Mouse (Mus musculus) kidney, adult 9 months (tissue): ENCODE measurements around the gene Ano5.
A peak's percentile ranks its signal among the peaks of the same experiment; 100 is the strongest.

Experiments used
- DNase-seq: peaks from one replicate; pipeline ENCODE4 v3.0.0; 2022

Ano5 gene

GRCm38 (mm10) chr7:51510671-51511651, at the start of gene Ano5:
TSS of gene Ano5 (plus strand) at chr7:51511029.
- DNase-seq = peak; percentile 82

DNA sequence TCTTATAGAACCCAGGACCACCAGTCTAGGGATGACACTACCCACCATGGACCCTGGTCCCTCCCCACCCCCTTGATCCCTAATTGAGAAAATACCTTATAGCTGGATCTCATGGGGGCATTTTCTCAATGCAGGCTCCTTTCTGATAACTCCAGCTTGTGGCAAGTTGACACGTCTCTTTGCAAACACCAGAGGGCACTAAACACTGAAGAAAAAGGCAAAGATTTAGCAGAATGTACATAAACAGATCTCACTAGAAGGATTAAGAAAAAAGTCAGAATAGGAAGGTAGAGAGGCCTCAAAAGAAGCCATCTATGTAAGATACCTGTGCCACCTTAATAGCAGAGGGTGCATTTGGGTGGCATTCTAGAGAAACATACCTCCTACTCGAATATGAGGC, 11.4 kb upstream of the Ano5 start:
- DNase-seq = peak; percentile 14

- DNase-seq = peak; percentile 32
Measured at GRCm38 (mm10) chr7:51503940-51504339, 6.9 kb upstream of the Ano5 start.

DNA sequence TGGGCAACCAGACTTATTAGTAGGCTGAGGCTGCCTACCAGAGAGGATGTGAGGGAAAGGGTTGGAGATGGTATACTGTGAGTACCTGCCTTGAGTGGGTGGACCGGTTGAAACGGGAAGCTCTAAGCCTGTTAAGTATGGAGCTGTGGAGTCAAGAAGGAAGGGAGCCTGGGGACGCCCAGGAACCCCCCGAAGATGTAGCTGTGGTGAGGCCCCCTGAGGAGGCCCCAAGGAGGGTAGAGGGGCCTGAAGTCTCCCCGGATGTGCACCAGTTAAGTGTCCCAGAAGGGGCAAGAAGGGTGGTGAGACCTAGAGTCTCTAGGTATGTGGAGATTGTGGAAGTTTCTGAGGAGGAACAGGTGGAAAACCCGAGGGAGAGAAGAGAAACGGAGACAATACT, 682 bp upstream of the Ano5 start:
- no peak for DNase-seq

GRCm38 (mm10) chr7:51539344-51539743, 28.5 kb downstream of the Ano5 start:
- DNase-seq = no peak

GRCm38 (mm10) chr7:51540736-51541135, 29.9 kb downstream of the Ano5 start:
- peak; percentile 60 for DNase-seq

GRCm38 (mm10) chr7:51600021-51600420, 89.2 kb downstream of the Ano5 start:
- DNase-seq = no peak

DNA sequence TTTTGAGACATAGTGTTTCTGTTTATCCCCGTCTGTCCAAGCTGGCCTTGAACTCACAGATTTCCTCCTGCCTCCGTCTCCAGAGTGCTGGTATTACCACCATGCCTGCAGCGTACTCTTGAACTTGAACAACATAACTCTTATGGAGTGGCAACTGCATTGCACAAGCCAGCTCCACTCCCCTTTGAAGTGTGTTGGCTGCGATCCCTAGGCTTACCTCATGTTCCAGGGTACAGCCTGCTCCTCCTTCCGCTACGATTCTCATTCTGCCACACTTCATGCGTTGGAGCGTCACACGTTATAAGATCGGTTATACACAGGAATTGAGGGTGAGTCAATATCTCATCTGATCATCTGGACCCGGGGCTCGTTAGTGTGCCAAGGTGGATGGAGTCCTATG, 92.9 kb downstream of the Ano5 start:
- no peak for DNase-seq

GRCm38 (mm10) chr7:51614404-51614803, 103.6 kb downstream of the Ano5 start:
- DNase-seq = peak; percentile 30

DNA sequence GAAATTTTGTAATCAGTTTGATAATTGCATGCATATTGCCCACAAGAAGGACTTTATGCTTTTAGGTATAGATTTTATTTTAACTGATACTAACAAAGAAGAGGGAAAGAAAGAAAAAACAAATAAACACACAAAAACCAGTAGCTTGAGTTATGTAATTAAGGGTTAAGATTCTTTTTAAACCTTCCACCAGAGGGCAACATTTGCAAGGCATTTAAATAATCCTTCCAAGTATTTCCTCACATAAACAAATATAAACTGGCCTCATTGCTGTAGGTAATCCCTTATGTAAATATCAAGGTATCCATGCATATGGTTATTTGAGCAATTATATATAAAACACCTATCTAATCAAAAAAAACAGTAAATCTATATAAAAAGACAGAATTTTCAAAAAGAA, 107.1 kb downstream of the Ano5 start:
- DNase-seq = peak; percentile 34

GRCm38 (mm10) chr7:51618412-51618811, 107.6 kb downstream of the Ano5 start:
- no peak for DNase-seq

- no peak for DNase-seq
Measured at GRCm38 (mm10) chr7:51619977-51620376, 109.1 kb downstream of the Ano5 start.

DNA sequence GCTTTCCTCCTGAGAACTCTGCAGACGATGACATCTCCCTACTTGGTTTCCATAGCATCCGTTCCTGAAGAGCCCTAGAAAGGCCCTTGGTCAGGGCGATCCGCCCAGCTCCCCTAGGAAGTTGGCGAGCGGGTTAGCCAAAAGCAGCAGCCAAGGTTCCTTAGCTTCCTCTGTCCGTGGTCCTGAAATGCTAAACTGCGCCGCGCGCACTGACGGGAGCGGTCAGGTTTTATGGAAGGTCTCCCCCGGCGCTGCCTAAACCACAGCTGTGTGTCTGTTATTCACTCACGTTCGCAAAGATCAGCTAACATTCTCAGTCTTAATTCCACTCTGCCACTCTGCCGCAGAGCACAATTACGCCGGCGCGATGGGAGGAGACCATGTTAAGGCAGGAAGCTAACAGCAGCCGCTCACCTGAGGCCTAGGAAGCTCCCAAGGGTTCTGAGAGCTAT, 110.9 kb downstream of the Ano5 start, which contains the start of gene Slc17a6:
Gene Slc17a6 (plus strand): TSS at position 313 of the 452 bp plus-strand sequence.
- DNase-seq = peak; percentile 67

DNA sequence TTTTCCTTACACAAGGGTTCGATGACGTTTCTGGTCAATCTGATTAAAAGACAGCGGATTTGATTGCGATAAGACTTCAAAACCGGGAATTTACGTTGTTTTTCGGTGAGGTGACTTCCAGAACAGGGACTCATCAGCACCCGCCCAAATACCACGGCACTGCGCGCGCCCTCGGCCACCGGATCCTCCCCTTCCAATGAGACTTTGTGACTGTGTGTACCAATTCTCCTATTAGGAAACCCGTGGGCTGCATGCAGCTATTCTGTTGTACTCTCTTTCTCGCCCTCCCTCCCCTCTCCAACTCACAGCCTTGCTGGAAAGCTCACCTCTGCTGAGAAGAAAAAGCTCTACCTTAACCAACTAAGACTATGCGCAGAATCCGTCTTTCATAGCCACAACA, 111.4 kb downstream of the Ano5 start:
- no peak for DNase-seq

DNA sequence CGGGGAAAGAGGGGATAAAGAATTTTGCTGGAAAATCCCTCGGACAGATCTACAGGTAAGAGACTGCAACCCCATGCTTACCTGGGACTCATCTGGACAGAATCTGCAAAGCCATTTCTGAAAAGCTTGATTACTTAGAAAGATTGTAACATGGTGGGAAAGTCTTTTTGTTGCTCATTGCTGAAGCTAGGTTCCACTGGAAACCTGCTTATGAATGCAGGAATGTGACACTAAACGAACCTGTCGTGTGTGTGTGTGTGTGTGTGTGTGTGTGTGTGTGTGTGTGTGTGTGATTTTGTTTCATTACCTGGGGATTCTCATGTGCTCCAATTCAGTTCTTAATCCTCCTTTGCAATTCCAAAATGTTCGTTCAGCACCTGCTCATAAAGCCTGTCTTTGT, 111.8 kb downstream of the Ano5 start:
- no peak for DNase-seq

GRCm38 (mm10) chr7:51624336-51624897, 113.6 kb downstream of the Ano5 start:
- DNase-seq = no peak

- no peak for DNase-seq
Measured at GRCm38 (mm10) chr7:51625161-51625560, 114.3 kb downstream of the Ano5 start.

DNA sequence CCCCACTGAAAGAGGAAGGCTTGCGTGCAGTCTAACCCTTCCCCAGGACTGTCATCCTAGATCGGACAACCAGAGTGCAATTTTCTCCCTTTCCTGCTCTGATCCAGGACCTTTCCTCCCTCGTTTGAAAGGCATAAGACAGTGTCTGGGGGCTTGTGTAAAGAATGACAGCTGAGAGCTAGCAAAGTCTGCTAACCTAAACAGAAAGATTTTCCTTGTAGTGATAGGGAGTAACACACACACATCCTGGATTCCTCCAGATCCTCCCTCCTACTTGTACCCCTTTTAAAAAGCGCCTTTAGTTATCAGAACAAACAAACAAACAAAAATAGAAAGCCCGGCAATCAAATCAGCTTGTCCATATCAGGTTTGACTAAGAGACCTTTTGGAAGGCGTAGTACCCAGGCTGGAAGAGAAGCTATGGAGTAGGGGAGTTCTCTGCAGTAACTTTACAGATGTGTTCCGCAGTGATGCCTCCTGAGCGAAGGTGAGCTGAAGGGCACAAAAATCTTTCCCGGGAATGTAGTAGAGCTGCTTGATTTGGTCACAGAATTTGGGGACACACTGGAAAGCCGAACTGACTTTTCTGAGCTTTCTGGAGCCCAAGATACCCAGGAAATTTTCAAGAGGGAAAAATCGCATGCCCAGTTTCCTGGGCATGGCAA, 114.9 kb downstream of the Ano5 start:
- no peak for DNase-seq

GRCm38 (mm10) chr7:51626451-51627000, 115.7 kb downstream of the Ano5 start:
- no peak for DNase-seq

DNA sequence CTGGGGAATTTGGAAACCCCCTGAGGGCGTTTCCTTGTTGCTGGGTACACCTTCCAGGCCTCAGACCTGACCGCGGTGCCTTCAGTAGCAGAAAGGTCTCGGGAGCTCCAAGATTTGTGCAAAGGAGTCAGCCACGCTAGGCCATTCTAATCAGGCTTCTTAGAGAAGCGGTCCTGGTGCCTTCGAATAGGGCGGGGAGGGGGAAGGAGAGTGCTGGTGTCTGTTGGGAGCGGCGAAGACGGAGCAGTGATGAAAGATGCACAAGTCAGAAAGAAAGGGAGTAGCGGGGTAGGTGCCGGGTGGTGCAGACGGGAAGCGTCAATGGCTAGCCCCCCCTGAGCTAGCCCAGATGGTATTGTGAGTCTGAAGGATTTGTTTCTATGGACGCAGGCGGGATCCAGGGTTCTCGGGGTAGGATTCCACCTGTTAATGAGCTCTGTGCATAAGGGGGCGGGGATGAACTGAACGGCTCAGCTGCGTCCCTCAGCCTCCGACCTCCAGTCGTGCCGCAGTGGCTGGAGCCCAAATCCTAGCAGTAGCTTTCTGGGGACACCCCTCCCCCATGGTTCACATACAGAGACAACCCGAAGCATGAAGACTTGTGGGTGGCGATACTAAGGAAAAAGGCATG, 116.3 kb downstream of the Ano5 start:
- DNase-seq = no peak

DNA sequence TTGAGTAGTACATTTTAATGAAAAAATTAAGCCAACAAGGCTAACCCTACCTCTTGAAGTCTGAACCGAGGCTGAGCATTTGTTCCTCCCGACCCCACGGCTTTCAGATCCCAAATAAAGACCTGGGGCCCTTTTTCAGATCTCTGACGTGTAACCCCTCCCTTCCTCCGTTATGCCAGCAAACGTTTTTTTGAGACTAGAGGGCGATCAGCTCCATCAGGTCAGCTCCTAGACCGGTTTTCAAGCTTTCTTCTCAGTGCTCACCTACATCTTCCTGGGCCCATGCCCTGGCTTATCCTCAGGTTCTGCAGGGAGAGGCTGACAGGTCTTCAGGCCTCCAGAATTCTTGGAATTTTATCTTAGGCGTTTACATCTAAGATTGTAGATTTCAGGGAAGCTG, 116.8 kb downstream of the Ano5 start:
- DNase-seq = no peak

- no peak for DNase-seq
Measured at GRCm38 (mm10) chr7:51628349-51628748, 117.5 kb downstream of the Ano5 start.

GRCm38 (mm10) chr7:51629206-51629605, 118.4 kb downstream of the Ano5 start:
- DNase-seq = no peak
